Mouse (Mus musculus): ENCODE data around the gene Krt90.

Gene Krt90

GRCm38 (mm10) chr15:101562850-101563249 lies at the start of gene Krt90:
TSS of gene Krt90 (minus strand) at chr15:101562950.
- DNase-seq (ENCODE audit: low read depth, low spot score) = no peak

- no peak for DNase-seq (ENCODE audit: low read depth, low spot score)
These were observed 36.4 kb upstream of the Krt90 start for GRCm38 (mm10) chr15:101599123-101599522.

- no peak for DNase-seq (ENCODE audit: low read depth, low spot score)
These were observed 25.5 kb upstream of the Krt90 start for GRCm38 (mm10) chr15:101588216-101588615.

- DNase-seq (ENCODE audit: low read depth, low spot score) = no peak
These were observed 21.7 kb upstream of the Krt90 start for GRCm38 (mm10) chr15:101584456-101584855.

GRCm38 (mm10) chr15:101583211-101583965 lies 20.6 kb upstream of the Krt90 start:
- no peak for DNase-seq (ENCODE audit: low read depth, low spot score)

GRCm38 (mm10) chr15:101581701-101582100 lies 19.0 kb upstream of the Krt90 start:
- no peak for DNase-seq (ENCODE audit: low read depth, low spot score)

DNA sequence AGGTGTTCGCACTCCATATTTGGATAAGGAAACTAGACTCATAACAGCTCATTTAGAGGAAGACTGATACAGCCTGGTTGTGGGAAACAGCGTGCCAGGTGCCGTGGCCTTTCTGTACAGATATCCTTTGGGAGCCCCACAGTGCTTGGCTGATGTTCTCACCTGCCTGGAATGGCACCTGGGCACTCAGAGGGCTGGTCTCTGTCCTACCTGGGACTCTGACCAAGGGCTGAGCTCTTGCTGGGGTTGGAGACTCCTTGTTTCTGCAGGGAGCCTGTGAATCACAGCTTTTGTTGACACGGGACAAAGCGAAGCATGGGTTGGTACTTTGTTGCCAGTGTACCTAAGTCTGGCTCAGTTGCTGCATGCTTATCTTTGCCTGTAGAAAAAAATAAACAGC lies 12.8 kb upstream of the Krt90 start:
- no peak for DNase-seq (ENCODE audit: low read depth, low spot score)

- no peak for DNase-seq (ENCODE audit: low read depth, low spot score)
These were observed 11.1 kb upstream of the Krt90 start, which contains the start of gene Krt75 for GRCm38 (mm10) chr15:101573796-101574345. TSS of gene Krt75 (minus strand) at chr15:101573904.

DNA sequence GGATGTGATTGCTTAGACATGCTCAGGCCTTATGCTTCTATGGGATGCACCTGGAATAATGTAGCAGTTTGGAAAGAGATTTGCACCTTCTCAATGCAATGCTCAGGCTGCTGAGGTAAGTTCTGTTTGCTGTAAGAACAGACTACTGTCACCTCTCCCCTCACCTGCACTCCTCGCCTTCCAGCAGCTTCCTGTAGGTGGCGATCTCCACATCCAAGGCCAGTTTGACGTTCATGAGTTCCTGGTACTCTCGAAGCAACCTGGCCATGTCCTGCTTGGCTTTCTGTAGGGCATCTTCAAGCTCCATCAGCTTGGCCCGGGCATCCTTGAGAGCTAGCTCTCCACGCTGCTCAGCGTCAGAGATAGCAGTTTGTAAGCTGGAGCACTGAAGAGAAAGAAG lies 5.0 kb upstream of the Krt90 start:
- no peak for DNase-seq (ENCODE audit: low read depth, low spot score)

DNA sequence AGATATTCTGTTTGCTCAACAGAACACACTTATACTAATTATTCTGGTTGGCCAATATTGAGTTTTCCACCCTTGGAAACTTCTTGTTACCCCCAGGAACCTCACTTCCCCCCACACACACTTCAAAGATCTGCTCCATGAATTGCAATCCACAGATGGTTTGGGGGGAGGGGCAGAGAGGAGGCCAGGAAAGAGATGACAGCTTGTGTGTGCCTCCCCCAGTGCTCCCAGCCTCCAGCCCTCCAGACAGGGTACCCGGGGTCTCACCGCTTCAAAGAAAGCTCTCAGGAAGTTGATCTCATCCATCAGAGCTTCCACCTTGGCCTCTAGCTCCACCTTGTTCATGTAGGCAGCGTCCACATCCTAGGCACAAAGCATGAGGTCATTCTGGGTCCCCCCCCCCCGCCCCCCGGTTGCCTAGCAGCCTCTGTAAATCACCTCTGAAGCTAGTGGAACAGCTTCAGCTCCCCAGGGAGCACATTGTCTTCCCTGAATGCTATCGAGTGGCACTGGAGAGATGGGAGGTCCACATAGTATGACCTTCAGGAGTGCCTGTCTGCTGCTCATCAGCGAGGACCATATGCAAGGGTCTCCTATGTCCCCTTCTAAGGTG lies 4.6 kb downstream of the Krt90 start:
- DNase-seq (ENCODE audit: low read depth, low spot score) = no peak

DNA sequence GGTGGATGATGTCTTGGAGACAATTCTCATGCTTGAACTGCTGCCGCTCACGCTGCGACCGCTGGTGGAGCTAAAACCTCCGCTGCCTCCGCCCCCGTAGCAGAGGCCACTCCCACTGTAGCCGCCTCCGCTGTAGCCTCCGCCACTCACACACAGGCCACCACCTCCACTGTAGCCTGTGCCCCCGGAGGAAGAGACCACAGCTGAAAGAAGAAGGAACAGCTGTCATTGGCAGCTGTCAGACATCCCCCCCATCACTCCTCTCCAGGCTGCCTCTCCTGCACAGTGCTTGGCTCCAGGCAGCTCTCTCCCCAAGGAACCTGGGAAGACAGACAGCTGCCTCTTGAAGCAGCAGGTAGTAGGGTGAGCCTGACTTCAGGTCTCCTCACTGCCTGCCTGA lies 9.6 kb downstream of the Krt90 start:
- no peak for DNase-seq (ENCODE audit: low read depth, low spot score)

- no peak for DNase-seq (ENCODE audit: low read depth, low spot score)
These were observed 10.6 kb downstream of the Krt90 start for GRCm38 (mm10) chr15:101552188-101552587.

DNA sequence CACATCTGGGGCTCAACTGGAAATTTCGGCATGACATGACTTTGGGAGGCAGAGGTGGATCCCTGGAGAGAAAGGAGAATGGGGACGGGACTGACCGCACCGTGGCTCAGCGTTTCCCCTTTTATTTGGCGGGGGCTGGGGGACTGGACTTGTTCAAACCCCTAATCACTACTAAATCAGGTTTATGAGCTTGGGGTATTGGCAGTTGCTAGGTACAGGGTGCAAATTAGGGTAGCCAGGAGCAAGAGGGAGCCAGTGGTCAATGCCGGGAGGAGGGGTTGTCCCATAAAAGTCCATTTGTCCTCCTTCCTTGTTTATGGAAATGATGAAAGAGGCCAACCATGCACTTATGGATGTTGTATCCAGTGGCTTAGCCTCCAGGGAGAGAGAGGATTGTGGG lies 12.2 kb downstream of the Krt90 start, which contains the start of gene Krt82:
TSS of gene Krt82 (minus strand) at position 101 of the 400 bp plus-strand sequence.
- no peak for DNase-seq (ENCODE audit: low read depth, low spot score)

DNA sequence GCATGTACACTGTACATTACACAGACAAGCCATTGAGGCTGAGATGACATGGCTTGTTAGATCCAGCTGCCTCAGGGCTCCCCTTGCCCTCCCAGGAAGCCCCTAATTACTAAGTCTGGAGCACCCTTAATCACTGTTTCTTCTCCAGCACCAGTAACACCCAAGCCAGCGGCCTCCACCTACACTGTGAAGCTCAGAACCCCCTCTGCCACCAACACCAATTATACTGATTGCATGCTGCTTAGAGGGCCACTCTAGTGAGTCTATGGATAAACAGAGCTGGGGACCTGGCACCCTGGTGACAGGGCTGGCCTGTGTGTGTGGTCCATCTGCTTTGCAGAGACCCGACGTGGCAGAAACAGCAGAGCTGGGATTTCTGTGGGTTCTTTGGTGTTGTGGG lies 18.3 kb downstream of the Krt90 start:
- no peak for DNase-seq (ENCODE audit: low read depth, low spot score)

DNA sequence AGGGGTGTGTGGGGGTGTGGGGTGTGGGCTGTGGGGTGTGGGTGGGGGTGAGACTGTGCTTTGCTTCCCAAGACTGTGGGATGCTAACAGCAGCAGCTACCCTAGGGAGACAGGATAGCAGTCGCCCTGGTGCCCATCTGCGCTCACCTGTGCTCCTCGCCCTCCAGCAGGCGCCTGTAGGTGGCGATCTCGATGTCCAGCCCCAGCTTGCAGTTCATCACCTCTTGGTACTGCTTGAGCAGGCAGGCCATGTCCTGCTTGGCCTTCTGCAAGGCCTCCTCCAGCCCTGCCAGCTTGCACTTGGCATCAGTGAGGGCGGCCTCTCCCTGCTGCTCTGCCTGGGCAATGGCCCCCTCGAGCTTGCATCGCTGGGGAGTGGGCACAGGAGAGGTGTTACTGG lies 20.2 kb downstream of the Krt90 start:
- DNase-seq (ENCODE audit: low read depth, low spot score) = no peak

- DNase-seq (ENCODE audit: low read depth, low spot score) = no peak
These were observed 24.2 kb downstream of the Krt90 start for GRCm38 (mm10) chr15:101538580-101538900.

DNA sequence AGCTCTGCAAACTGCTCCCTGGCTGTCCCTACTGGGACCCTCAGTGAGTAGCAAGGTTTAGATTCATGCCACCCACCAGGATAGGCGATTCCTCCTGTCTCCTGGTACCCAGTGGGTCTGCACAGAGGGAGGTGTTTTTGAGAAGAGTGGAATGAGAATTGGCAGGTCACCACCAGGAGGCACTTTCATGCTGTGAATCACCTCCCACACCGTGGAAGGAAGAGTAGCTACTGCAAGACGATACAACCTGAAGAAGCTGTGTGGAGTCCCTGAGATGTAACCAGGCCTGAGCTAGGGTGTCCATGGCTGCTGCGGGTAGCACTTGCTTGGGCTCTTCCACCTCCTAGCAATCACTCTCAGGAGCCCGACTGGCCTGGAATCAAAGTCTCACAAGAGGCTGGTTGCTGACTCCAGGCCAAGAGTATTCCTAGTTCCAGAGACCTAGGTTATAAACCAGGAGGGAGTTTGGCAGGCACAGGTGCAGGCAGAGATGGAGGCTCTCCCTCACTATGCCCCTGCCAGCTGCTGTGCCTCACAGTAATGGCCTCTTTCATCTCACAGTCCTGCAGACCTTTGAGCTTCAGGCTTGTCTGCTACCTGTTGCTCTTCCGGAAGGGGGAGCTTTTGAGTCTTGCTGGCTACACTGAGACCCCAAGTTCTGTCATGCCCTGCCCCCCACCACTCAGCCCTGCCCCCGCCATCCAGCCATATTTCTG lies 24.7 kb downstream of the Krt90 start:
- no peak for DNase-seq (ENCODE audit: low read depth, low spot score)

DNA sequence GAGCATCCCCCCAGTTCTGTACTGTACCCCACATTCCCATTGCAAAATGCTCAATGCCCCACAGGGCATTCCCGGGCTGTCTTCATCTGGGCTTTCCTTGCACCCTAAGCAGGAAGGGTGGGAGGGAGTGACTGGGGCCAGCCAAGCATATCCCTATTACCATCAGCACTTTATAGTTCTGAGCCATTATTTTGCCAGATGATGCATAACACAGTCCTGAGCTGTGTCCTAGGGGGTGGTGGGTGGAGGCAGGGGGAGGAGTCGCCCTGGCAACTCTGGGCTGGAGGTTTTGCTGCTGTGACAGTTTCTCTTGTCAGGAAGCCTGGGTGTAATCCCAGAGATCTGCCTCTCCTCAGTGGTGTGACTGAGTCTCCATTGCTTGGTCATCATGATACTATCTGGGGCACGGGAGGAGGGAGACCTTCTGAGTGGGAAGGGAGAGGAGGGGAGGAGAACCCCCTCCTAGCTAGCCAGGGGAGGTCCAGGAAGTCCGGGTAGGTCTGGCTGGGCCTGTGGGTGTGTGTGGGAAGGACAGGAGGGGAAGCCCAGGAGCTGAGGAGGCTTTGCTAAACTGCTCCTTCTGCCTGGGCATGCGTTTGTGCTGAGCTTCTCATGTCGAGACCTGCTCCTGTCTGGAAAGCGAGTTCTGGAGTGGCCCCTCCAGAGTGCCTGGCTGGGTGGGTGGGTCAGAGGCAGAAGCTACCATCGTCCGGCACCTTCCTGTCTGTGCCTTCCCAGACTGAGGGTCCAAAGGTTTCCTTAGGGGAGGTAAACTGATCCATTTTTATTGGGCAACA lies 26.5 kb downstream of the Krt90 start:
- no peak for DNase-seq (ENCODE audit: low read depth, low spot score)

GRCm38 (mm10) chr15:101532720-101533119 lies 30.0 kb downstream of the Krt90 start, which contains the start of gene Krt84:
TSS of gene Krt84 (minus strand) at chr15:101532820.
- no peak for DNase-seq (ENCODE audit: low read depth, low spot score)

- DNase-seq (ENCODE audit: low read depth, low spot score) = no peak
These were observed 40.1 kb downstream of the Krt90 start for GRCm38 (mm10) chr15:101522556-101523232.

DNA sequence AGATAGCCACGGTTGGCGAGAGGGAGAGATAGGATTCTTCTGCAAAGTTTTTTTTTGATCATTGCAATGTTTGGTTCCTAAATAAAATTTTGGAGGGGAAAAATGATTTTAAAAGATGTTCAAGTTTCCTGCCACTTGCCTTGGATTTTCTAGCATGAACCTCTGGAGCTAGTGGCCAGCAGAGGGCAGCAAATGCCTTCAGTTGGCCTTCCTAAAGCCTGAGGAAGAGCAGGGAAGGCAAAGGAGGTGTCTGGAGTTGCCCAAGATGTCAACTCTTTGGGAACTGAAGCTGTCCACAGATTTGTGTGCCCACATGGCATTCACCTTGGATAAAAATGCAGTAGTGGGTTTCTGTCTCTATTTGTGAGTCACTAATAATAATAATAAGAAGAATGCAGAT lies 43.0 kb downstream of the Krt90 start:
- DNase-seq (ENCODE audit: low read depth, low spot score) = no peak
